Mouse (Mus musculus): ENCODE data around the gene Pigt.

Pigt gene

DNA sequence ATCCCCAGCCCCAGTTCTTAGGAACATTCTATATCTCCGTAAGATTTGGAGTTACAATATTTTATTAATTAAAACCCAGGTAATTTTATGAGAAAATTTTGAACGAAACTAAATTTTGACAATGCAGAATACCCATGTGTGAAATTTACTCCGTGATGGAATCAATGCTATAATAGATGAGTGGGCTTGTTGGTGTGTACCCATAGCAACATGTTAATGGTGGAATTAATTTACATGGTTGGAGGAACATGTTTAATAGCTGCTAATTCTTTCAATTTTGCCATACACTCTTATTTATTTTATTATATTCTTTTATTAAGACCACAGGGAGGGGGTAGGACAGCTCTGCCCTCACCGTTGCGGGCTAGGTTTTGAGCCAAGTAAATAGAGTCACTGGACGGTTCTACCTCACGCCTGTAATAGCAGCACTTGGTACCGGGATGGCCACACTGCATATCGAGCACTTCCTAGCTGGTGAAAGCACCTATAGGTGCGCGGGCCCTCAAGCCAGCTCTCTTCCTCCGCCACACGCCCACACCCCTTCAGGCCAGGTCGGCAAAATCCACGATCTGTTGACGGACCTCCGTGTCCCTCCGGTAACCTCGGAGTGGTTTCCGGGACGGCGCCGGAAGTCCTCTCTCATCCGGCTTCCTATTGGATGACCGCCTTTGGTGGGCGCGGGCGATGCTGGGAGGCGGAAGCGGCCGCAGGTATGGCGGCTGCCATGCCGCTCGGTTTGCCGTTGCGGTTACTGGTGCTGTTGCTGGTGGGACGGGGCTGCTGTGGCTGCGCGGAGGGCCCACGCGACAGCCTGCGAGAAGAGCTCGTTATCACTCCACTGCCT, at the start of gene Pigt:
Pigt (plus strand) TSS at position 674 of the 844 bp plus-strand sequence.
- DNase-seq (ENCODE audit: low read depth, low spot score), result peak; percentile 89

DNA sequence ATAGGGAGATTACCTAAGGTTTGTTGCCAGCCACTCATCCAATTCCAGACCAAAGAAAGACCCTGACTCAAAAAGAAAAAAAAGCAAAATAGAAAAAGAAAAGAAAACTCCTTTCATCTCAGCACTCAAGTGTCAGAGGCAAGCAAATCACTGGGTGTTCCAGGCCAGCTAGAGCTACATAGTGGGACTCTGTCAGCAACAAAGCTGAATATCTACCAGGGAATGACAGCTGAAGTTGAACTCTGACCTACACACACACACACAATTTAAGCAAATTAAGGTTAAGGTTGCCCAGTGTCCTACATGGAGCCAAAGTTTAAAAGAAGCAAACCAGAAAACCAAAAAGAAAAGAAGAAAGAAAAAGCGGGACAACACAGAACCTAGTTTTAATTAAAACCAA, 49.2 kb upstream of the Pigt start:
- DNase-seq (ENCODE audit: low read depth, low spot score), result no peak

DNA sequence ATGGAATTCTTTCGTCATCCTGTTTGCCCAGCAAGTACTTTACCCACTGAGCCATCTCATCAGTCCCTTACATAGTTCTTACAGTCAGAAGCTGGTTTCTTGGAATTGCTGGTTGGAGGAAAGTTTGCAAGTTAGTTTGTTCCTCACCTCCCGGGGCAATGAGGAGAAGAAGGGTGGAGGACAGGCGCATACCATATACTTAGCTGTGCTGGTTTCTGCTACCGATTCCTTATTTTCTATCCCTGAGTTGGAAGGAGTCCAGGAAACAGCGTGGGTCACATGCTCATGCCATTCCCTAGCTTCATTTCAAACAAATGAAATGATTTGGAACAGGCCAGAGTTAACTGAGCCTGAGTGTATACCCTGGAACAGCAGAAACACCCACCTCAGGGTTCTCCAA, 48.4 kb upstream of the Pigt start:
- no peak for DNase-seq (ENCODE audit: low read depth, low spot score)

DNA sequence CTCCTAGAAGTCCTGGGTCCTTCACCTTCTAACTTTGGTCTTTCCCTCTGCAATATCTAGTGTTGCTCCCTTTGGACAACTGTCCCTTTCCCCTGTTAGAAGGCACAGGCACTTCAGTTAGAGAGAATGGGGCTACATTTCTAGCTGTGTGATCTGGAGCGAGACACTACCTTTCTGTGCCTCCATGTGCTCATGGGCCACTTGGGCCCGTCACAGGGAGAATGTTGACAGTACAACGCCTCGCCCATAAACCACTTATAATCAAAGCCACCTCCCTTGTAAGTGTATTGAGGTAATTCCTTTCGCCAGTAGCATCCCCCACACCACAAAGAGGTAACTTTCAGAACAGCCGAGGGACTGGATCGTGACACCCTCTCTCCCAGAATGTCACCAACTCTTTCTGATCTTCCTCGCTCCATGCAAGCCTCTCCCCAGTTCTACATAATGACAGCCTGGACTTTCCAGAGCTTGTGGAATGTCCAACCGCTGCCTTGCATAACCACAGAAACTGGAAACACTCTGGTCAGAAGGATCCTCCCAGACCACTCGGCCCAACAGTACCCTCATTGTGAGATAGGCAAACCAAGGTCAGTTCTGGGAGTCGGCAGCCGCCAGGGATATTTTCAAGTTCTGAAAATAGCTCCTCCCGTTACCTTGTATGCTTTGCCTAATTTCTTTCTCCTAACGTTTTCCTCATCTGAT, 47.8 kb upstream of the Pigt start:
- DNase-seq (ENCODE audit: low read depth, low spot score), result no peak

DNA sequence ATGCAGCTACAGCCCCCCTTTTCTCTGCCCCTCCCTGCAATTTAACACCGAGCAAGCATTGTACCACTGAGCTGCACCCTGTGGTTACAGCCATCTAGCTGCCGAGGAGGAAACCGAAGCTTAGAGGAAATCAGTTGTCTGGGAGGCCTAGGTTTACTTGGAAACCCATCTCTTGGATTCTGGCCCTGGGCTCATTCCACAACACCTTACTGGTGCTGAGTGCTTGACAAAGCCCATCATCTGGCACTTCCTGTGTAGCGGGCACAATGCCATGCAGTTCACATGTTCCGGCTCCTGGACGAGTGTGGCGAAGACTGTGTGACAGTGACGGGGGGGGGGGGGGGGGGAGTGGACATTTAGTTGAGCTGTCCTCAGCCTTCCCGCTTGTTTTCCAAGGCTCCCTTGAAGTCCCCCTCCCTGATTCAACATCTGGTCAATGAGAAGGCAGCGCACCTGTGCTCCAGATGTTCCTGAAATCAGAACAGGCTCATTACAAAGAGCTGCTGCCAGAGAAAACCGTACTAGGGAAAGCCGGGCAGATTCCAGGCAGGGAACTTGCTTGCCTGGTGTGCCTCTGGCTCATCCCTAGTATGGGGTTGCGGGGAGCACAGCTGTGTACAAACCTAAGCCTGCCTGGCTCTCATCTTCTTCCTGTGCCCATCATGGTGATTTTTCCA, 45.2 kb upstream of the Pigt start:
- DNase-seq (ENCODE audit: low read depth, low spot score), result no peak

DNA sequence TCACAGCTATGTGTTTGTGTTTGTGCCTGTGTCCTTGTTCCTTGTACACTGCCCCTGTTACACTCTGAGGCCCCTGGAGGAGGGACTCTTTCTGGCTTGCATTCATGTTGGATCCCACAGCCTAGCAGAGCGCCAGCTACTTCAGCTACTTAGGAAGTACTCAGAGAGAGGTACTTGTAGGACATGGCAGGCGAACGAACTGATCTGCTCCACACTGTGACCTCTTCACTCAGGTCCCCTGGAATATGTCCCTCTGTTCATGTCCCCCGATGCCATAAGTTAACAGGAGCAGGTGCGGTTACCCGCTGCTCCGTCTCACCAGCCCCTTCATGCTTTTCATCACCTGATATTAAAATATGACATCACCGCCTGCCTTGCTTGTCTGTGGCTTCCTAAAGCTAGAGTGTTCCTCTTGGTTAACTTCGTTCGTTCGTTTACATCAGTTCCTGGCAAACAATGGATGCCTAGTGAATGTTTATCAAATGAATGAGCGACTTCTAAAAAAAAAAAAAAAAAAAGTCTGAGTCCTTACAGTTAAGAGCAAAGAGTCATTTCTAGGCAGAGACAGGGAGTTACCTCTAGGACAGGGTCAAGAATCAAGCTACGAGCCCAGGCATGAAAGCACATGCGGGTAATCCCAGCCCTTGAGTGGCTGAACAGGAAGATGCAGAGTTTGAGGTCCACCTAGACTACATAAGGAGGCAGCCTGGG, 44.1 kb upstream of the Pigt start:
- DNase-seq (ENCODE audit: low read depth, low spot score), result no peak

DNA sequence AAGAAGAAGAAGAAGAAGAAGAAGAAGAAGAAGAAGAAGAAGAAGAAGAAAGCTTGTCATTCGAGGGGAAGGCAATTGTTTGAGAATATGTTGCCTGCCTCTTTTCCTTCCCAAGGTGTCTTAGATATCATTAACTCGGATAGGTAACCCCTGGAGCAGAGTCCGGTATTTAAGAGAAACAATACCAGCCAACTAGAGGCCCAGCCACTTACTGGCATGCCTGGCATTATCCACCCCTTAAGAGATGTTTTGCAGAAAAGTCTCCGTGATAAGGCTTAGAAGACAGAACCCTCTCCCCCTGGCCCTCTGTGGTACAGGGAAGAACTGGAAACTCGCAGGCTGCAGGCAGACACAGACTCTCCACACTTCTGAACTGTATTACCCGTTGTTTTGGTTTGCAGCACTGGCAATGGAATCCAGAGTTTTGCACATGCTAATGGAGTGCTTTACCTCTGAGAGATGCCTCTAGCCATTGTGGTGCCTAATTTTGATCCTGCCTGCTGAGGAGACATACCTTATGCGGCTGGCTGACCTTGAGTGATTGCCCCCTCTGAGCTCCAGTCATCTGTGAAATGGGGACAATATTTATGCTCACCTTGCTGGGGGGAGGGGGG, 43.3 kb upstream of the Pigt start:
- DNase-seq (ENCODE audit: low read depth, low spot score), result no peak

DNA sequence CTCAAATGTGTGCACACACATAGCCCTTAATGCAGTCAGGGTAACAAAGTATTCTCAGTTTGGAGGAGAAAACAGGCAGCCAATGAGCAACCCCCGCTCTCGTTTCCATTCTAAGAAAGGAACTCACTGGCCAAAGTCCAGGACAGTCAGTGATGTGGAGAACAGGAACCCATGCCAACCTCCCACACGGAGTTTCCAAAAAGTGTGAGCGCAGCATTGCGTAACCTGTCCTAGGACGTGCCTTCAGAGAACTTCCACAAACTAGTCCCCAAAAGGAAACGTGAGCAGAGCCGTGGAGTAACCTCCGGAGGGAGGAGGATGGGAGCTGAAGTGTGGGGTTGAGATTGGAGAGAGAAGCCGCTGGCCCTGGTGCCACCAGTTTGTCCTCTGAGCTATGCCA, 42.5 kb upstream of the Pigt start:
- DNase-seq (ENCODE audit: low read depth, low spot score), result no peak

DNA sequence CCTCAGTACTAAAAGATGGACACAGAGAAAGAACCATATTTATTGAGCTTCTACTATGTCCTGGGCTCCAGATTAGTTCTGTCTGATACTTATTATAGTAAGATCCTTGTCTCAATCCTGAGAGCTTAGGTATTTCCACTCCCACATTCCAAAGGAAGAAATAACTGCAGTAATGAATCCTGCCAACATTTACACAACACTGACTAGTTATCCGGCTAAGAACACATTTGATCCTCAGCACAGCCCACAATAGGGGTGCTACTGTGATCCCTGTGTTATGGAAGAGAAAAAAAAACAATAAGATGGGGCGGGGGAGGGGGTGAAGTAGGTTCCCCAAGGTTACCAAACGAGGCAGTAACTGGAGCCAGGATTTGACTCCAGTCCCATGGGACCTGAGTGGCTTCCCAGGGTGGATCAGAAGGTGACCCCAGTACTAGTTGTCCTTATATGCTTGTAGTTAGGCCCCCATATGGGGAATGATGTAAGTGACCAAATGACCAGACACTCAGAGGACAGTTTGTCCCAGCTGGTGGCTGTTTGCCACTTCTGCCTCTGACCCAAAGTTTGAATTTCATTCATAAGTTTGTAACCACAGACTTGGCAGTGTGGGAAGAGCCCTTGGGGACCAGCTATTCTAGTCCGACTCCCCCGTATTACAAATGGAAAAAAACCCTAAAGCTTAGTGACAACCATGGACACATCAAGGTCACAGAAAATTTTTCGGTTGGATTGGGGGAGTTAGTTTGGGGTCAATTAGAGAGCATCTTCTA, 41.7 kb upstream of the Pigt start:
- no peak for DNase-seq (ENCODE audit: low read depth, low spot score)

DNA sequence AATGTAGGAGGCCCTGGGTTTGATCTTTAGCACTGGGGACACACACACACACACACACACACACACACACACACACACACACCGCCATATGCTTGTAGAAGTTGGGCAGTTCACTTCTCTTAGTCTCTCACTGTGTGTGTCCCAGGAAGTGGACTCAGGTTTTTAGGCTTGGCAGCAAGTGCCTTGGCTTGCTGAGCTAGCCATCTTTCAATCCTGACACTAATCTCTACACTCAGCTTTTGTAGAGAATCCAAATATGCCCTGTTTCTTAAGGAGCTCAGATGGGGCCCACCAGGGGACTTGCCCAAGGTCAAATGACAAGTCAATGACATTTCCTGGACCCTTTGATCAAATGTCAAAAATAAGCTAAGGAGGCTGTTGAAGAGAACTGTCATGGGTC, 40.9 kb upstream of the Pigt start:
- no peak for DNase-seq (ENCODE audit: low read depth, low spot score)

DNA sequence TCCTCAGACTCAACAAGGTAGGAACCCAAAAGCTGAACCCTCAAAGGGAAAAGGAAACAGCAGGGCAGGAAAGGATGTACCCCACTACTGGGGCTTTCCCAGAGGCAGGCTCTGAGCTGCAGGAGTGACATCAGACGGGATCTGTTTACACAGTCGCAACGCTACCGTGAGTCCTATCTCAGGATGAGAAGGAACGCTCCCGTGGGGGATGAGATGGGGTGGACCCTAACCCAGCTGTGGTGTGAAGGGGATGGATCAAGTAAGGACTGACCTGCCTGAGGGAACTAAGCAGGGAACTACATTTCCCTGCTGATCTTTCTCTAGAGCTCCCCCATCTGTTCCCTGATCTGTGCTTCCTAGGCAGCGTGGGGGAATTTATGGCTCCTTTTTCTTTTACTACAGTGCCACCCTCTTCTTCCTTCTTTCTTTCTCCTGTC, 40.4 kb upstream of the Pigt start, which contains the start of gene Sys1:
Sys1 (plus strand) TSS at position 101 of the 437 bp plus-strand sequence.
- peak; percentile 79 for DNase-seq (ENCODE audit: low read depth, low spot score)

DNA sequence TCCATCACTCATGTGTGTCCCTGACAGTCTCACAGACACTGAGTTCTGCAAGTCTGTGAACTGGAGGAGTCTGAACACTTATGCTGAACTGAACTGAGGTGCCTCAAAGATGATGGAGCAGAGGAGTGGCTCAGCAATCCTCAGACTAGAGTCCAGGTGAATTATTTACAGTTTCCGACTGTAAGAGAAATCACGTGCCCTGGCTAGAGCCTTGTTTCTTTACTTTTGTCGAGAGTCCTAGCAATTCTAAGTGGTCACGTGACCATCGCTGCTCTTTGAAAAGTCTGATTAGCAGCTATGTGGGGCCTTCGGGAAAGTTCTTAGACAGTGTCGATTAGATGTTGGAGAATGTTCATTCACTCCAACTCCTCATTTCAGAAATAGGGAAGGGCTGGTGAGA, 39.4 kb upstream of the Pigt start:
- peak; percentile 23 for DNase-seq (ENCODE audit: low read depth, low spot score)

DNA sequence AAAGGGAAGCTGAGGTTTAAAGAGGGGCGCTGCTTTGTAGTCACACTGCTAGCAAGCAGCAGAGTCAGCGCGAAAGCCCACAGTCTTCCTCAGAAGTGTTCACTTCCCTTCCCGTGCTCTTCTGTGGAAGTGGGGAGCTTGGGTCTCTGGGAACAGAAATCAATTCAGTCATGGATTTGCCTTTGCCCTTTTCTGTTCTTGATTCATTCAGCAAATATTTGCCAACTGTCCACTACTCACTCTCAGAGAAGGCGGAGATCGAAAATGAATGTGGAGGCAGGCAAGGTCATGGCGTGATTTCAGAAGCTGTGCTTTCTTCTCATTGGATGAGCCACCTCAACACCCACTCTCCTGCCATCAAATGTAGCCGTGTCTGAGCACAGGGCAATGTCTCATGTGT, 38.8 kb upstream of the Pigt start:
- DNase-seq (ENCODE audit: low read depth, low spot score), result no peak

DNA sequence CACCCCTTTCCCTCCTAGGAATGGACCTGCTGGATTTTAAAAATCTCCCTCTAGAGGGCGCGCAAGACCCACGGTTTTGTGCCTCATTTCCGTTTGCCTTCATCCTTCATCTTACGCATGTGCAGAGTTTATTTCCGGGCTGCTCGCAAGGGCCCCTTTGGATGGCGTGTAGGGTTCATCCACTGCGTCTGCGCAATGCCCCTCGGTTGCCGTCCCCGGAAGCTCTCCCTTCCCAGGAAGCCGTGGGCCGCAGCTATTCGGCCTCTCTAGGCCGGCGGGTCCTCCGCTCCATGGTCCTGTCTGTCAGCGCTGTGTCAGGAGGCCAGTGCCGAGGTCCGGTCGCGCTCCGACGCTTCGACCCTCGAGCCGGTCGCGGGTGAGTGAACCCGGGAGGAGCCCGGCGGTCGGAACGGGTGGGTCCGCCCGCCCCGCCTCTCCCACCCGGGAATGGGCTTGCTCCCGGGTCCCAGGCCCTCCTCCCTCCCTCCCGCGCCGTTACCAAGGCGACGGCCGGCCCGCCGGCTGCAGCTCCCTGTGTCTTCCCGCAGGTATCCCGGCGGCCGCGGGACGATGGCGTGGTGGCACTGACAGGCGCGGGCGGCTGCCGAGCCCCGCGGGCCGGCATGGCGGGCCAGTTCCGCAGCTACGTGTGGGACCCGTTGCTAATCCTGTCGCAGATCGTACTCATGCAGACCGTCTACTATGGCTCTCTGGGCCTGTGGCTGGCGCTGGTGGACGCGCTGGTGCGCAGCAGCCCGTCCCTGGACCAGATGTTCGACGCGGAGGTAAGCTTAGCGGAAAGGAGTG, 36.4 kb upstream of the Pigt start, which contains the start of gene Gm20458:
Gm20458 (plus strand) TSS at position 223 of the 807 bp plus-strand sequence.
- peak; percentile 97 for DNase-seq (ENCODE audit: low read depth, low spot score)

DNA sequence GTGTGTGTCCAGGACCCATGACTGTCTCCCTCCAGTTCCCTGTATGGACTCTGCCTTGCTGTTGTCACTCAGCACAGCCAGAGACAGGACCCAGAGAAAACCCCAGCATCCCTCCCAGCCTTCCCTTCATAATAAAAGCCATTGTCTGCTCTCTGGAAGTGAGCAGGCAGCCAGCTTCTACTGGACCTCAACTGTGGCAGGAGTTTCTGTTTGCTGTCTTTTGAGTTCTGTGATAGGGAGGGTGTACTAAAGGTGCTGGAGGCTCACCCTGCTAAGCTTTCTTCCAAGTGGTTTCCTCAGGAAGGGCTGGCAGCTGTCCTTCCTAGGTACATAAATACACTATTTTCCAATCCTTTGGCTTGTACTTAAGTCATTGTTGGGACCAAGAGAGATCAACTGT, 32.2 kb upstream of the Pigt start:
- DNase-seq (ENCODE audit: low read depth, low spot score), result no peak

DNA sequence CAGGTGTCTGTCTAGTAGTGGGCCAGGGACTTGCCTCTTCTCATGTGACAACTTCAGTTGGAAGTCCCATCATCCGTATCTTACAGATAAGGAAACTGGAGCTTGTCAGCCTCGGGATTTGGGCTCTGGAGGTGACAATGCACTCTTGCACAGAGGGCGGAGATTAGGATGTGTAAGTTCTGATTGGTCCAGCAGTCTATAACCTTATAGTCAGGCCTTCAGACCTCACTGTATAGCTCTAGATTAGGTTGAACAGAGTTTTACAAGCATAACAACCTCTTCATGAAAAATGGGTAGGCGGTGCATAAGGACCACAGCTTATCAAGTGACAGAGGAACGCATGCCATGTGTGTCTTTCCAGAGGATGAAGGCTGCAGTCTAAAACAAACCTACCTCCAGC, 30.5 kb upstream of the Pigt start:
- no peak for DNase-seq (ENCODE audit: low read depth, low spot score)

DNA sequence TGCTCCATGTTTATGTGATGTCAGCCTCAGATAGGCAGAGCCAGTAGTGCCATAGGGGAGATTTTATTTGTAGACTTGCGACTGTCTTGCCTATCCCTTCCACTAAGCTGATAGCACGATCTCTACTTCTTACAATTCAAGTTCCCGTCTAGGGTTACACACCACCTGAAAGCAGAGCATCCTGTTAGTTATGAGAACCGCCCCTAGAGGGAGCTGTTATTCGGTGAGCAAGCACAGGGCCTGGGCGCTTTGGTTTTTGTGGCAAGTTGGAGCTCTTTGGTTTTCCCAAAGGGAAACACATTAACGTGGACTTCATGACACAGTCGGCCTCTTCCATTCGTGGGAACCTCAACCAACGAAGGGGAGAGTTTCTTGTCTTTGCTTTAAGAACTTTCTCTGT, 27.1 kb upstream of the Pigt start:
- peak; percentile 79 for DNase-seq (ENCODE audit: low read depth, low spot score)

DNA sequence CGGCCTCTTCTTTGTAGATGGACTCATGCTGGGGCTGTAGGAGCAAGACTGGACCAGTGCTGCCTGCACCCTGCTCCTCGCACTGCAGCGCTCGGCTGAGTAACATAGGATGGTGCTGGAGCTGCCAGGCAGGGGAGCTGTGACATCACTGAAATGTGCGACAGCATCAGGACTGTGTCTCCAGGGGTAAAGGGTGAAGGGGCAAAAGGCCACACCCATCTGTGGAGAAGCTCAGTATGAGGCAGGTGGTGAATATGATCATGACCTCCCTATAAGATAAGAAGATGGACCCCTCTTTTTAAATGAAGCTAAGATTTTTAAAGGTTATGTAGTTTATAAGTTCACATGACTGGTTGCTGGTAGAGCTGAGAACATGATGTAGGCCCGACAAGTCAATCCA, 23.7 kb upstream of the Pigt start, which contains the start of gene Trp53tg5:
Trp53tg5 (minus strand) TSS at position 101 of the 400 bp plus-strand sequence.
- no peak for DNase-seq (ENCODE audit: low read depth, low spot score)

DNA sequence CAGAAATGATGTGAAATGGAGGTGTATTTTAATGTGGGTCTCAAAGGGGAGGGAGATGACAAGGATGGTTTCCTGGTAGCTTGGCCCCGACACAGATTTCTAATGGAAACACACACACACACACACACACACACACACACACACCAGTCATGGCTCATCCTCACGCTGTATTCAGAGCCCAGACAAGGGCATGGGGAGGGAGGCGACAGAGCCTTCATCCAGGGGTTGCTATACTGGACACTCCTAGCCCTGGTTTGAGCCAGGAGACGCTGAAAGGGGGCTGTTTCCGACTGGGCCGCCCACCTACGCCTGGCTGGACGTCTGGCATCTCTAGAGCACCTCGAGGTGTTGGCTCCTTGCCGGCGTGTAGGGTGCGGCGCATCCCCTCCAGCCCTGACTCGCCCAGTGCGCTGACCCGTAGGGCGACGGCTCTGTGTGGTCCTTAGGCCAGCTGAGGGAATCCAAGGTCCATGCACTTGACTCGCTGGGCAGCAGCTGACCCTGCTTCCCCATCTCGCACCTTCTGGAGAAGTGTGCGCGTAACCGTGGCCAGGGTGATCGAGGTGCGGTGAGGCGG, 11.6 kb upstream of the Pigt start, which contains the start of gene Dbndd2:
Dbndd2 (plus strand) TSS at position 426 of the 577 bp plus-strand sequence.
- peak; percentile 16 for DNase-seq (ENCODE audit: low read depth, low spot score)
